Mouse (Mus musculus): Measurements from ENCODE around the gene 1700019D03Rik.

DNA sequence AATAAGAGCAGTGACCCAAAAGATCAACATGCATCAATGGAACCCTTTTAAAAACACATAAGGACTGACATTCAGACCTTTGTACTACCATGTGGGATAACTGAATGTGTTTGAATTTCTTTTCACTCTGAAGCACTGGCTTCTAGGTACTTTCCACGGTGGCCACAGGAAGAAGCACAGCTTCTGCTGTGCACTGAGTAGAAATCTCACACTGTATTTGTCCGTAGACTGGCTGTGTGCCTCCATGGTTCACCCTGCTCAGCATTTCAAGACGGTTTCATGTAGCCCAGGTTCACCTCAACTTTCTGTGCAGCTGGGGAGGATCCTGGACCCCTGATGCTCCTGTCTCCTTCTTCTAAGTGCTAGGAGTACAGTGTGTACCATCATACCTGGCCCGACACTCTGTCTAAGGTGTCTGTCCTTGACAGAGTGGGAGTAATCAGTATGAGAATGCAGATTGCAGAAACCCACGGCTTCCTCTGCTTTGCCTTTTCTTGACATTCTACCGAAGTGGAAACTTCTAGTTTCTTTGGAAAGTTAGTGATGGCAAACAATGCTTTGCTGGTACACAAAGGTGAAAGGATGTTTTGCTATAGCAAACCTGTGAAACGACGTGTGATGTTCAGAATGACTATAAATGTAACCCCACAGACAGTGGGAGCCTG lies 29.9 kb upstream of the 1700019D03Rik start:
- TF ChIP-seq CTCF (IDR thresholded peaks at IDR 0.05; ENCODE audit: borderline replicate concordance, control insufficient read depth, extremely low read depth, insufficient read depth, low read length, poor library complexity) (no peak), POLR2A (IDR thresholded peaks at IDR 0.05; ENCODE audit: control insufficient read depth, extremely low read depth, insufficient read depth, low read length, poor library complexity) (no peak)

All from thymus, adult 2 months (tissue).